Mouse (Mus musculus): ENCODE measurements around the gene Plcg1. TPM values are rescaled to one million over a fixed set of nuclear protein-coding genes. Genes with fewer than 3 reads are reported as not detected.

Plcg1 gene
- total and polyA plus RNA-seq, 2 experiments from 2014 or later = 48.2 to 139 TPM

- peak; percentile 30; the same call in 1 of the 2 replicates for ATAC-seq
- H3K4me3 ChIP-seq (ENCODE audit: low read depth, low read length) = no peak overlapping the region
- peak; percentile 76 for TF ChIP-seq CTCF (IDR thresholded peaks at IDR 0.05; ENCODE audit: low read depth)
Measured at GRCm38 (mm10) chr2:160760433-160761184, 29.5 kb downstream of the Plcg1 start.

DNA sequence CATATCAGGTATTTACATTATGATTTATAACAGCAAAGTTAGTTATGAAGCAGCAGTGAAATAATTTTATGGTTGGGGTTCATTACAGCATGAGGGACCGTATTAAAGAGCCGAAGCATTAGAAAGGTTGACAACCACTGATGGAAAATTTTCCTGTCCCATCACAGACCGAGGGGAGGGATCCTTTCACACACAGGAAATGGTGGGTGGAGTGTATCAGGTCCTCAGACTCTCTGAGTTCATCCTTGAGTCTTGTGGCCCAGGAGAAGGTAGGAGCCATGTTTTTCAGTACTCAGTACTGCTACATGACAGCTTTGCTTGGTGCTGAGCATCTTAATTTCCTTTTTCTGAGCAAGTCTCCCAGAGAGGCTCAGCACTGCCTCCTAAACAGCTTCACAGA lies 32.7 kb downstream of the Plcg1 start:
- 94% methylated on average over 3 of the region's 3 CpGs for WGBS
- no peak for DNase-seq
- ATAC-seq = no peak
- H3K4me1 ChIP-seq (ENCODE audit: insufficient read depth) = no peaks in the 10 kb centered on the region
- H3K36me3 ChIP-seq (ENCODE audit: insufficient read depth) = peaks cover 60% of the 10 kb centered on the region
- no peaks in the 10 kb centered on the region for H3K27me3 ChIP-seq (ENCODE audit: insufficient read depth, low read length)
- no peaks in the 10 kb centered on the region for H3K9me3 ChIP-seq (ENCODE audit: low read length)
- TF ChIP-seq CTCF (IDR thresholded peaks at IDR 0.05; ENCODE audit: low read depth) = no peak
- no peak overlapping the region for H3K4me3 ChIP-seq (ENCODE audit: low read depth, low read length)
- no peak overlapping the region for H3K9ac ChIP-seq
- no peak overlapping the region for H3K4me2 ChIP-seq (ENCODE audit: low read depth)
- no peak overlapping the region for H3K27ac ChIP-seq (ENCODE audit: low read depth, low read length)

More at GRCm38 (mm10) chr2:160760433-160761184, 29.5 kb downstream of the Plcg1 start:
- no peaks in the 10 kb centered on the region for H3K9me3 ChIP-seq (ENCODE audit: low read length)
- H3K27me3 ChIP-seq (ENCODE audit: insufficient read depth, low read length) = no peaks in the 10 kb centered on the region
- H3K4me2 ChIP-seq (ENCODE audit: low read depth) = no peak overlapping the region
- no peak overlapping the region for H3K27ac ChIP-seq (ENCODE audit: low read depth, low read length)
- H3K9ac ChIP-seq = no peak overlapping the region
- H3K36me3 ChIP-seq (ENCODE audit: insufficient read depth) = peaks cover 87% of the 10 kb centered on the region
- no peaks in the 10 kb centered on the region for H3K4me1 ChIP-seq (ENCODE audit: insufficient read depth)
- DNase-seq = peak; percentile 49
- WGBS = 85% methylated on average over 9 of the region's 9 CpGs

GRCm38 (mm10) chr2:160764386-160764785 lies 33.3 kb downstream of the Plcg1 start:
- no peaks in the 10 kb centered on the region for H3K4me1 ChIP-seq (ENCODE audit: insufficient read depth)
- no peak overlapping the region for H3K9ac ChIP-seq
- H3K27me3 ChIP-seq (ENCODE audit: insufficient read depth, low read length) = no peaks in the 10 kb centered on the region
- DNase-seq (no peak), ATAC-seq (no peak)
- peaks cover 58% of the 10 kb centered on the region for H3K36me3 ChIP-seq (ENCODE audit: insufficient read depth)
- no peak overlapping the region for H3K4me2 ChIP-seq (ENCODE audit: low read depth)
- H3K9me3 ChIP-seq (ENCODE audit: low read length) = no peaks in the 10 kb centered on the region
- H3K4me3 ChIP-seq (ENCODE audit: low read depth, low read length) = no peak overlapping the region
- 88% methylated on average over 2 of the region's 2 CpGs for WGBS
- no peak for TF ChIP-seq CTCF (IDR thresholded peaks at IDR 0.05; ENCODE audit: low read depth)
- H3K27ac ChIP-seq (ENCODE audit: low read depth, low read length) = no peak overlapping the region

DNA sequence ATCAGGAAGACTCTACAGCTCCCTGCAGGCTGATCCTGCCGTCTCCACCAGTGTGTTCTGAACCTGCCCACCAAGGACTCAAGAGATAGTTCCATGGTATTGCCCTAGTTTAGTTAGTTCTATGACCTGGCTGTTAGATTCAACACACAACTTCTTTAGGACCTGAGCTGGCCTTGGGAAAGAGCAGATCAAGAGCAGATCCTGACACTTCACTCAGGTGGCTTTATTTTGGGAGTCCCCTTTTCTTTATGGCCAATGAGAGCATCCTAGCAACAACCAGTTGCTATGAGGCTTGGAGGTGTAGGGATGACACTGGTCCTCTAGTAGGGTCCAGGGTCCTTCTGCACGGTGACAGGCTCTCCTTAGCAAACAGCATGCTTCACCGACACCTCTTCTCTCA lies 34.0 kb downstream of the Plcg1 start:
- Histone ChIP-seq H3K4me2 (ENCODE audit: low read depth) (no peak overlapping the region), H3K36me3 (ENCODE audit: insufficient read depth) (peaks cover 52% of the 10 kb centered on the region), H3K9me3 (ENCODE audit: low read length) (no peaks in the 10 kb centered on the region), H3K9ac (no peak overlapping the region), H3K27ac (ENCODE audit: low read depth, low read length) (no peak overlapping the region), H3K4me1 (ENCODE audit: insufficient read depth) (no peaks in the 10 kb centered on the region), H3K27me3 (ENCODE audit: insufficient read depth, low read length) (no peaks in the 10 kb centered on the region), H3K4me3 (ENCODE audit: low read depth, low read length) (no peak overlapping the region)
- no peak for DNase-seq
- no peak for ATAC-seq
- no peak for TF ChIP-seq CTCF (IDR thresholded peaks at IDR 0.05; ENCODE audit: low read depth)
- WGBS = 78% methylated on average over 3 of the region's 3 CpGs

- H3K9ac ChIP-seq = no peak overlapping the region
- TF ChIP-seq CTCF (IDR thresholded peaks at IDR 0.05; ENCODE audit: low read depth) = no peak
- H3K36me3 ChIP-seq (ENCODE audit: insufficient read depth) = peaks cover 40% of the 10 kb centered on the region
- no peaks in the 10 kb centered on the region for H3K4me1 ChIP-seq (ENCODE audit: insufficient read depth)
- WGBS = 61% methylated on average over 5 of the region's 5 CpGs
- no peak overlapping the region for H3K4me2 ChIP-seq (ENCODE audit: low read depth)
- H3K9me3 ChIP-seq (ENCODE audit: low read length) = no peaks in the 10 kb centered on the region
- DNase-seq = no peak
- H3K27me3 ChIP-seq (ENCODE audit: insufficient read depth, low read length) = no peaks in the 10 kb centered on the region
- H3K27ac ChIP-seq (ENCODE audit: low read depth, low read length) = peak overlapping the region; percentile 15; the same call in 1 of the 2 replicates
- ATAC-seq = no peak
- H3K4me3 ChIP-seq (ENCODE audit: low read depth, low read length) = no peak overlapping the region
Measured at GRCm38 (mm10) chr2:160766371-160766771, 35.3 kb downstream of the Plcg1 start.

DNA sequence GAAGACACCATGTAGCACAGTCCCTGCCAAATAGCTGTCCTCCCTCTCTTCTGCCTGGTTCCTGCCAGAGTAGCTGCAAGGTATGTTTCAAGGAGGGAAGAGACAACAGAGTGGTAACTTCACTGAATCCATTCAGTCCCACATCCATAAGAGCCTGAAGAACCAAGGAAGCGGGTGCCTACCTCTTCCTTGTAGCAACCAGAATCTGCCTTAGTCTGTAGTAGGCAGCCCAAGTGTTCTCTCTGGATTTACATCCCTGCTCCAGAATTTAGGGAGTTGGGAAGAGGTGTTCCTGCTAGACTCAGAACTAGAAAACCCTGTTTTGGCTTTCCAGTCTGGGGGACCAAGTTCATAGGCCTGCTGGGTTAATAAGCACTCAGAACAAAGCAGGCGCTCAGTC lies 36.1 kb downstream of the Plcg1 start:
- no peak for TF ChIP-seq CTCF (IDR thresholded peaks at IDR 0.05; ENCODE audit: low read depth)
- DNase-seq = no peak

GRCm38 (mm10) chr2:160768097-160768695 lies 37.1 kb downstream of the Plcg1 start:
- DNase-seq (no peak), ATAC-seq (no peak; the same call in 1 of the 2 replicates)
- H3K27ac ChIP-seq (ENCODE audit: low read depth, low read length) = no peak overlapping the region
- no peaks in the 10 kb centered on the region for H3K27me3 ChIP-seq (ENCODE audit: insufficient read depth, low read length)
- WGBS = 69% methylated on average over 4 of the region's 4 CpGs
- peaks cover 22% of the 10 kb centered on the region for H3K36me3 ChIP-seq (ENCODE audit: insufficient read depth)
- H3K4me1 ChIP-seq (ENCODE audit: insufficient read depth) = no peaks in the 10 kb centered on the region
- no peak for TF ChIP-seq CTCF (IDR thresholded peaks at IDR 0.05; ENCODE audit: low read depth)
- H3K4me3 ChIP-seq (ENCODE audit: low read depth, low read length) = no peak overlapping the region
- H3K9ac ChIP-seq = no peak overlapping the region
- H3K9me3 ChIP-seq (ENCODE audit: low read length) = no peaks in the 10 kb centered on the region
- H3K4me2 ChIP-seq (ENCODE audit: low read depth) = no peak overlapping the region

More for the DNA sequence above, 36.1 kb downstream of the Plcg1 start:
- ATAC-seq = no peak
- 90% methylated on average over 2 of the region's 2 CpGs for WGBS
- H3K9ac ChIP-seq = no peak overlapping the region
- no peaks in the 10 kb centered on the region for H3K9me3 ChIP-seq (ENCODE audit: low read length)
- H3K4me3 ChIP-seq (ENCODE audit: low read depth, low read length) = no peak overlapping the region
- H3K4me1 ChIP-seq (ENCODE audit: insufficient read depth) = no peaks in the 10 kb centered on the region
- no peaks in the 10 kb centered on the region for H3K27me3 ChIP-seq (ENCODE audit: insufficient read depth, low read length)
- H3K36me3 ChIP-seq (ENCODE audit: insufficient read depth) = peaks cover 32% of the 10 kb centered on the region
- 0 out of 2 replicates have a peak overlapping the region, but pooled peaks have one; percentile 15 for H3K27ac ChIP-seq (ENCODE audit: low read depth, low read length)
- H3K4me2 ChIP-seq (ENCODE audit: low read depth) = no peak overlapping the region
